Mouse (Mus musculus) lung, adult 2 months (tissue): ENCODE data around the gene Kdelc2.

Source experiments
- CTCF ChIP-seq: fragments of 200-500 bp; IDR thresholded peaks from 2 replicates; pipeline ENCODE4 v1.5.1; 2011; ENCODE audit warnings: mild to moderate bottlenecking, low read length, control low read depth; ENCODE audit not compliant: insufficient read depth
- POLR2A ChIP-seq: fragments of 200-500 bp; IDR thresholded peaks from 2 replicates; pipeline ENCODE4 v1.6.1; 2011; ENCODE audit warnings: low read depth, mild to moderate bottlenecking, control low read depth, low read length, borderline replicate concordance; ENCODE audit errors: extremely low read depth

DNA sequence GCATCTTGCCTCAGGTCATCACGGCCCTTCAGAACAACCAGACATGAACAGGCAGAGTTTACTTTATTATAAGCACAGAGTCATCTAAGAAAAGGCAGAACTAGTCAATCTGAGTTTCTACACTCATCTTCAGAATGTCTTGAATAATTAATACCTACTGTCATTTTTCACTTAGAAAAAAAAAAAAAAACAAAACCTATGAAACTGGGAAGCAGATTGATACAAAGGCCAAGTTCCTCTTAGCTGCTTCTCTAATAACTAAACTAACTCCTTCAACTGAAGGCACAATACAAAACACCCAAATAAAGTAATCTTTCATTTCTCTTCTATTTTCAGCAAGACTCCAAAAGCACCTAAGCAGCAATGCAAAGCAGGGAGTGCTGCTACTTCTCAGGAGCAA is 66.8 kb downstream of the Kdelc2 start:
- TF ChIP-seq CTCF, result no peak
- TF ChIP-seq POLR2A, result no peak
